ENCODE assay signal across 8 mouse cellular contexts in the genomic region with DNA sequence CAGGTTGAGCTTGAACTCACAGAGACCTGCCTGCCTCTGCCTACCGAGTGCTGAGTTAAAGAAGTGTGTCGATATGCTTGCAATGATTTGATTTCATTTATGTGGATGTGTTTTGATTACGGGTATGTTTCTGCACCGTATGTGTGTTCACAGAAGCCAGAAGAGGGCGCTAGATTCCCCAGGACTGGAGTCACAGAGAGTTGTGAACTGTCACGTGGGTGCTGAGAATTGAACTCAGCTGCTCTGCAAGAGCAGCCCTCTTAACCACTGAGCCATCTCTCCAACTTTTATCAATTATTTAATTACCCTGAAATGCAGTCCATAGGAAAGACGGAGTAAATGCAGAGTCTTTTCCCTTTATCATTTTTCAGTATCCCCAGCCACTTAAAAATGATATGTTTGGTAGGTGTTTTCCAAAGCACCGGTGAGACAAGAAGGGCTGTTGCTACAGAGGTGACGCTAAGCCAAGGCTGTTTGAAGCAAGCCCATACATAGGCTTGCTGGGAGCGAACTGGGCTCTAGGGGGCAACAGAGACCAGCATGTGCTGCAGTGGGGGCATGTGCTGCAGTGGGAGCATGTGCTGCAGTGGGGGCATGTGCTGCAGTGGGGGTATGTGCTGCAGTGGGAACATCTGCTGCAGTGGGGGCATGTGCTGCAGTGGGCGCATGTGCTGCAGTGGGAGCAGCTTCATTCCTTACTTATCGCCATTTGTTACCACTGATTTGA. TPM values are rescaled to one million over a fixed set of nuclear protein-coding genes. Genes with fewer than 3 reads are reported as not detected.
DNase-seq lines count a peak whose midpoint lies in the region; ATAC-seq lines count a peak whose summit lies in the region.

No protein-coding gene starts in this region.

- H3K9me3 ChIP-seq in heart, embryonic 16.5 days (replicated peaks; ENCODE audit: control insufficient read depth, low read length), result no peaks in the 10 kb centered on the region

- no peak overlapping the region for H3K4me3 ChIP-seq in heart, embryonic 16.5 days (ENCODE audit: low read length)

- no peaks in the 10 kb centered on the region for H3K4me1 ChIP-seq in heart, embryonic 16.5 days (ENCODE audit: control insufficient read depth, insufficient read depth, low read length)

- DNase-seq in CD4-positive helper T cell, adult 2 months (ENCODE audit: low read depth, low spot score), result peak; percentile 23
- peak; percentile 79 for DNase-seq in ZHBTc4 (ENCODE audit: low read depth, low spot score)
- peak; percentile 70 for DNase-seq in embryo, embryonic 10.5 days (ENCODE audit: low spot score)
- DNase-seq in layer of hippocampus, adult 11-12 months (ENCODE audit: low spot score), result peak; percentile 65
- DNase-seq in lung, postnatal 14 days, result peak; percentile 71
- peak; percentile 69 to 76 for DNase-seq in right cerebral cortex, adult 2 months (ENCODE audit: low spot score in 2 of 2)

- no peak overlapping the region for H3K4me2 ChIP-seq in heart, embryonic 16.5 days (ENCODE audit: low read depth, low read length)

- no peak overlapping the region for H3K9ac ChIP-seq in heart, embryonic 16.5 days (ENCODE audit: low read length)

- H3K27me3 ChIP-seq in heart, embryonic 16.5 days (ENCODE audit: control insufficient read depth, insufficient read depth, low read length), result no peaks in the 10 kb centered on the region

- H3K36me3 ChIP-seq in heart, embryonic 16.5 days (ENCODE audit: control insufficient read depth, insufficient read depth), result no peaks in the 10 kb centered on the region

- 57% methylated on average over 12 of the region's 12 CpGs for WGBS in heart, embryonic 16.5 days

- ATAC-seq in heart, embryonic 16.5 days (replicated peaks; ENCODE audit: extremely low read depth, insufficient read depth, low FRiP score), result peak; percentile 76; the same call in 1 of the 2 replicates
- no peak for ATAC-seq in inflammation-experienced regulatory T-cells, adult 6 months

- H3K27ac ChIP-seq in heart, embryonic 16.5 days (ENCODE audit: low read length), result no peak overlapping the region

RNA-seq across cellular contexts. Expression of a gene that starts 11.0 kb away (rescaled TPM):
- polyA plus RNA-seq in heart, embryonic 16.5 days (2015; fragmentation: Nextera tagmentation; extraction: Ambion mirVana), result not detected in 2 replicates
- polyA plus RNA-seq in inflammation-experienced regulatory T-cells, adult 6 months (2017; shearing (Covaris generic)), result not detected

RNA-seq across cellular contexts. Expression of a gene that starts 36.4 kb away (rescaled TPM):
- 91.1 and 91.7 TPM in 2 replicates for polyA plus RNA-seq in heart, embryonic 16.5 days (2015; fragmentation: Nextera tagmentation; extraction: Ambion mirVana)
- polyA plus RNA-seq in inflammation-experienced regulatory T-cells, adult 6 months (2017; shearing (Covaris generic)), result 10 to 100 TPM; 24.1 to 68.6 (median 38.1) TPM

Comparison
In these comparisons a context has a peak if more than half of its experiments do, and no peak if none do; other contexts are left out.
1. DNase-seq: peak in every context shown above with its lines; median percentile 79 in ZHBTc4; 72 in right cerebral cortex, adult 2 months; 71 in lung, postnatal 14 days; 70 in embryo, embryonic 10.5 days; 65 in layer of hippocampus, adult 11-12 months; 23 in CD4-positive helper T cell, adult 2 months.